Mouse (Mus musculus) testis, adult 2 months (tissue): ENCODE results near the gene Efcab8.

Source experiments
- CTCF ChIP-seq: fragments of 200-500 bp; IDR thresholded peaks from 2 replicates; pipeline ENCODE4 v1.5.1; 2012; ENCODE audit warnings: low read depth, mild to moderate bottlenecking, inconsistent platforms, low read length, moderate library complexity; ENCODE audit not compliant: control insufficient read depth, insufficient read depth, insufficient replicate concordance
- POLR2A ChIP-seq: fragments of 200-500 bp; IDR thresholded peaks from 2 replicates; pipeline ENCODE4 v1.6.1; 2012; ENCODE audit warnings: low read depth, mild to moderate bottlenecking, inconsistent platforms, low read length, moderate library complexity; ENCODE audit not compliant: control insufficient read depth

- TF ChIP-seq CTCF (no peak), POLR2A (no peak)
Observed at GRCm38 (mm10) chr2:153828704-153829103, 49.0 kb downstream of the Efcab8 start.
